Mouse (Mus musculus) cerebellum, adult (tissue): ENCODE results near the gene Dydc2.
"Not testable (repeated sequence)": the region's sequence is repeated elsewhere in the genome, so short reads cannot be mapped to it uniquely, and the experiment has no call there.

Experiments
- ATAC-seq: cut with Nextera tagmentation; 2 replicates; pipeline ENCODE4 v1.9.2; 2017; ENCODE audit warnings: mild to moderate bottlenecking, moderate library complexity, mixed read lengths; ENCODE audit not compliant: insufficient number of reproducible peaks, low FRiP score, low TSS enrichment

Dydc2 gene

GRCm38 (mm10) chr14:41069108-41069507 lies at the start of gene Dydc2:
Dydc2 (minus strand) TSS chr14:41069208.
- ATAC-seq = no peak

- ATAC-seq = no peak
Measured at GRCm38 (mm10) chr14:41116271-41116670, 47.3 kb upstream of the Dydc2 start.

- no peak for ATAC-seq
Measured at GRCm38 (mm10) chr14:41112944-41113343, 43.9 kb upstream of the Dydc2 start.

- no peak for ATAC-seq
Measured at GRCm38 (mm10) chr14:41111031-41111668, 42.1 kb upstream of the Dydc2 start.

GRCm38 (mm10) chr14:41104853-41105444 lies 35.9 kb upstream of the Dydc2 start, which contains the start of gene Mat1a:
Mat1a (plus strand) TSS chr14:41105035.
- no peak for ATAC-seq

GRCm38 (mm10) chr14:41102269-41102668 lies 33.3 kb upstream of the Dydc2 start:
- ATAC-seq = no peak

- no peak for ATAC-seq
Measured at GRCm38 (mm10) chr14:41101242-41101641, 32.2 kb upstream of the Dydc2 start.

- ATAC-seq = no peak
Measured at GRCm38 (mm10) chr14:41100712-41101111, 31.7 kb upstream of the Dydc2 start.

- no peak for ATAC-seq
Measured at GRCm38 (mm10) chr14:41098726-41099125, 29.7 kb upstream of the Dydc2 start.

GRCm38 (mm10) chr14:41096296-41096860 lies 27.4 kb upstream of the Dydc2 start:
- ATAC-seq = no peak

GRCm38 (mm10) chr14:41094114-41094513 lies 25.1 kb upstream of the Dydc2 start:
- ATAC-seq = no peak

GRCm38 (mm10) chr14:41090777-41091176 lies 21.8 kb upstream of the Dydc2 start:
- ATAC-seq = 0 out of 2 replicates have a peak, but pooled peaks have one; percentile 16

GRCm38 (mm10) chr14:41087509-41087908 lies 18.5 kb upstream of the Dydc2 start:
- ATAC-seq = no peak

- ATAC-seq = no peak
Measured at GRCm38 (mm10) chr14:41082408-41082807, 13.4 kb upstream of the Dydc2 start.

- peak; percentile 45; the same call in 1 of the 2 replicates for ATAC-seq
Measured at GRCm38 (mm10) chr14:41072944-41073275, 3.9 kb upstream of the Dydc2 start.

GRCm38 (mm10) chr14:41072229-41072943 lies 3.4 kb upstream of the Dydc2 start, which contains the start of gene Dydc1:
Dydc1 (plus strand) TSS chr14:41072911.
- peak; percentile 49 for ATAC-seq

GRCm38 (mm10) chr14:41070343-41070742 lies 1.3 kb upstream of the Dydc2 start:
- ATAC-seq = no peak

GRCm38 (mm10) chr14:41066416-41066815 lies 2.6 kb downstream of the Dydc2 start:
- ATAC-seq = no peak

GRCm38 (mm10) chr14:41065168-41065567 lies 3.8 kb downstream of the Dydc2 start:
- no peak for ATAC-seq

GRCm38 (mm10) chr14:41053190-41053589 lies 15.8 kb downstream of the Dydc2 start:
- not testable (repeated sequence) for ATAC-seq

- no peak for ATAC-seq
Measured at GRCm38 (mm10) chr14:41052481-41052880, 16.5 kb downstream of the Dydc2 start.
